Mouse (Mus musculus): ENCODE results near the gene Hes6.

Hes6 gene

DNA sequence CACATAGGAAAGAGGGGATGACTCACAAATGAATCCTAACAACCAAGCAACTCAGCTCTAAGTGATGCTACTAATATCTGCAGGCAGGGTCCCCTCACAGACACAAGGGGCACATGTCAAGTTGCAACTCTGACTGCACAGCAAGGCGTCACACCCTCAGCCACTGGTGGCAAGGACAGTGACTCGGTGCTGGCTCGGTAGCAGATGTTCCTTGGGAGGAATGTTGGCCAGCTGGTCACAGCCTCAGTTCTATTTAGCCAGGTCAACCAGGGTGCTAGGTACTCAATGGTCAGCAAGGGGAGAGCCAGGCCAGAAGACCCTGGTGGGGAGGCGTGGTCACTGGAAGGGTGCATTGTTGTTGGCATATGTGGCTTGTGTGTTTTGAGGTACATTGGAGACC is 6.0 kb downstream of the Hes6 start:
- in situ Hi-C loops (cut with MboI, MseI), result no loop called here

DNA sequence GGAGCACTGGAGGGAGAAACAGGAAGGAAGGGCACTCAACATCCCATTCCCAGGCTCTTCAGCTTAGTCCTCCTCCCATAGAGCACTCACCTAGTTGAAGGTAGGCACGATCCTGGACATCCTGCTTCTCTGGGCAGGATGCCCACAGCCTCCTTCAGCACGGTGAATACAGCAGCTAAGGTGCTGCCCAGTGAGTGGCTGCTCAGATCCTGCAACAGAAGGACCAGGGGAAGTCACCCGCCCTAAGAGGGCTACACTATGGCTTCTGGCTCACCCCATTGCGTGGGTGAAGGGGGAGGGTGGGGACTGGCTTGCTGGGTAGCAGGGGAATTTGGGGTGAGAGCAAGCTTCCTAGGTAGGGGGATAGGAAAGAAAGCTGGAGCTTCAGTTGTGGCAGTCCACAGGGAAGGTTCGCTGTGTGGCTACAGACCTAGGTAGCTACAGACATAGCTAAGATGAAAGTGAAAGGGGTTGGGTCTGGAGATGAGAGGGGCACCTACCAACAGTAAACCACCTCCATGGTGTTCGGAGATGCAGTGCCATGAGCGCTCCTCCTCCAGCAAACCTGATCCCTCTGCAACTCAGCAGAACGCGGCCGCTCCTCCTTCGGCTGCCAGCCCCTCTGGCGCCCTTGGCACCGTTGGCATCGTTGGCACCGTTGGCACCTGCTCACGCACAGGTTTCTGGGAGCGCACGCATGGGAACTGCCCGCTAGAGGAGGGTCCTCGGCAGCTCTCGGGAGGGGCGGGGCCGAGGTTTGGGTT is 8.2 kb downstream of the Hes6 start:
- in situ Hi-C loops (cut with MboI, MseI), result no loop called here

- in situ Hi-C loops (cut with MboI, MseI), result no loop called here
Measured at GRCm38 (mm10) chr1:91404976-91405375, 8.9 kb downstream of the Hes6 start.

GRCm38 (mm10) chr1:91398260-91399062 is 15.4 kb downstream of the Hes6 start, which contains the start of gene Ilkap:
Ilkap (minus strand) TSS chr1:91398815.
- in situ Hi-C loops (cut with MboI, MseI), result no loop called here

DNA sequence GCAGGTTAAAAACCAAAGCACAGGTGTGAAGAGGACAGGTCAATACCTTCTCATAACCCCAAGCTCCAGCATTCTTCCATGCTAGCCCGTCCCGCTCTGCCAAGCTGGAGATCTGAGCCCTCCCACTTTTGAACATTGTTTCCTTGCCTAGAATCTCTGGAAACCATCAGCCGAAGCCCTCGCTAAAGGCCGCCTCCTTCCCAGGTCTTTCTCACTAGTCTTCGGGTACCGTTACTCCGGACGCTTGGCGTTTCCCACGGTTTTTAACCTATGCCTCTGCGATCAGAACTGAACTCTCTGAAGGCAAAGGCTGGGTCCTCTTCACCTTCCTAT is 15.9 kb downstream of the Hes6 start:
- in situ Hi-C loops (cut with MboI, MseI), result no loop called here

DNA sequence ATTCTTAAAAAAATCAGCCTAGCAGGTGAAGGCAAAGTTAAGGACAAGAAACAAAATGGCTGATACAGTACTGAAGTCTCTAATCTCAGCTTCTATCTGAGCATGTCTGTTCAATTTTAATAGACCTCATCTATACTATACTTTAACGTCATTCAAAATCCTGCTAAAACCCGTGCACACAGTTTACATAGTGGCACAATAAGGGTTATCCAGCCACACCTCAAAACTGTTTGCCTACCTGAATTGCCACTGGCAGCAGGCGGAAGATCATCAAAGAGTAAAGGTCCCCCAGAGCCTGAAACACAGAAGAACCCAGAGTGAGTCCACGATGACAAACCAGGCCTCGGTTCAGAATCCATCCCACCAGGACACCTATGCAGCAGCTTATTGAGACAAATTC is 23.5 kb downstream of the Hes6 start:
- in situ Hi-C loops (cut with MboI, MseI), result no loop called here

GRCm38 (mm10) chr1:91381091-91381471 is 32.8 kb downstream of the Hes6 start:
- in situ Hi-C loops (cut with MboI, MseI), result no loop called here

DNA sequence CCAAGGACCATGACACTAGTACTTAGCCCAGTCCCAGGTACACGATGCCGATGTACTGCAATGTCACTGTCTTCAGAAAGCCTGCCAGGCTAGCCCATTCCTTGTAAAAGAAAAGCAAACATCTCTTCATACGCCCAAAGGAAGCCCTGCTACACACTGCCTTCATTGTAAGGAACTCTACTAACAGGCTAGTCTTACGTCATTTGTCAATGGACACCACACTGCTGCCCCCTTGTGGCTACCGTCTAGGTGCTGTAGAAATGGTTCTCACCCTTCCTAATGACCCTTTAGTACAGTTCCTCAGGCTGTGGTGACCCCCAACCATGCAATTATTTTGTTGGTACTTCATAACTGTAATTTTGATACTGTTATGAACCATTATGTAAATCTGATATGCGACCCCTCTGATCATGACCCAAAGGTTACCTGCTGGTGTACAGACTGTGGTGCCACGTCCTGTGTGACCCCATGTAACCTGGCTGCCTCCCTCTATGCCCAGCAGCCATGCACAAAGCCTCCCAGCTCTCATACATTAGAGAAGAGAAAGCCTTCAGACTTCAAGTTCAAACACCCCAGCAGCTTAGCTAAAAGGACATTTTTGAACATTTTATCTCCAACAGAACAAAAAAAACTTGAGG is 33.3 kb downstream of the Hes6 start:
- in situ Hi-C loops (cut with MboI, MseI), result no loop called here

DNA sequence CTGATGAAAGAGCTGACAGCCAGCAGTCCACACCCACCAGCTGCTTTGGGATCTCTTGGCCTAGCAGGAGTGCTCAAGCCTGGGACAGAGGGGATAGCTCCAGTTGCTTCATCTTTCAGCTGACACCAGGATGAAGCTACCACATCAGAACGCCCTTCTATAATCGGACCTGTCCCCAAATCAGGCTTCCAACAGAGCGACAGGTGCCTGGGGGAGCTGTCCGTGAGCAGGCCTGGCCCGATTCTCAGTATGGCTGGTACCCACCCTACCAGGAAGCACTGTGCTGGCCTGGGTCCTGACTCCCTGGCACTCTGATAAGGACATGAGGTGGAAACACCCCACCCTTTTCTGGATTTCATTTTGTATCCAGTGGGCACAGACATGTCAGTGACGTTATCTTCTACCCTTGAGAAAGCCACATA is 40.4 kb downstream of the Hes6 start:
- in situ Hi-C loops (cut with MboI, MseI), result loop anchor here (10.0 kb wide), 1 partner anchor 1091 kb away; no protein-coding TSS in a partner anchor

DNA sequence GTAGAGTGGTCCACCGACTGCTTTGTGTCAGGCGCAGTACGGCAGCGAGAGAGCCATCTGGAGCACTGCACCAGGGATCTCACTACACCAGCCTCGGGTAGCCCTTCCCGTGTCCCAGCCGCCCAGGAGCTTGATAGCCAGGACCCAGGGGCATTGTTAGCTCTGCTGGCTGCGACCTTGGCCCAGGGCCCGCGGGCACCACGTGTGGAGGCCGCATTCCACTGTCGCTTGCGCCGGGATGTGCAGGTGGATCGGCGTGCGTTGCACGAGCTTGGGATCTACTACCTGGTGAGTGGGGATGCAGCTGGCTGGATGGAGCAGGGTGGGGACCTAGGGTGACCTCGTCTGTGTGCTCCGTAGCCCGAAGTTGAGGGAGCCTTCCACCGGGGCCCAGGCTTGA is 43.8 kb downstream of the Hes6 start:
- in situ Hi-C loops (cut with MboI, MseI), result loop anchor here (10.0 kb wide), 1 partner anchor 1095 kb away; no protein-coding TSS in a partner anchor

GRCm38 (mm10) chr1:91369408-91369807 is 44.4 kb downstream of the Hes6 start:
- in situ Hi-C loops (cut with MboI, MseI), result no loop called here

GRCm38 (mm10) chr1:91367295-91367694 is 46.5 kb downstream of the Hes6 start:
- in situ Hi-C loops (cut with MboI, MseI), result no loop called here

DNA sequence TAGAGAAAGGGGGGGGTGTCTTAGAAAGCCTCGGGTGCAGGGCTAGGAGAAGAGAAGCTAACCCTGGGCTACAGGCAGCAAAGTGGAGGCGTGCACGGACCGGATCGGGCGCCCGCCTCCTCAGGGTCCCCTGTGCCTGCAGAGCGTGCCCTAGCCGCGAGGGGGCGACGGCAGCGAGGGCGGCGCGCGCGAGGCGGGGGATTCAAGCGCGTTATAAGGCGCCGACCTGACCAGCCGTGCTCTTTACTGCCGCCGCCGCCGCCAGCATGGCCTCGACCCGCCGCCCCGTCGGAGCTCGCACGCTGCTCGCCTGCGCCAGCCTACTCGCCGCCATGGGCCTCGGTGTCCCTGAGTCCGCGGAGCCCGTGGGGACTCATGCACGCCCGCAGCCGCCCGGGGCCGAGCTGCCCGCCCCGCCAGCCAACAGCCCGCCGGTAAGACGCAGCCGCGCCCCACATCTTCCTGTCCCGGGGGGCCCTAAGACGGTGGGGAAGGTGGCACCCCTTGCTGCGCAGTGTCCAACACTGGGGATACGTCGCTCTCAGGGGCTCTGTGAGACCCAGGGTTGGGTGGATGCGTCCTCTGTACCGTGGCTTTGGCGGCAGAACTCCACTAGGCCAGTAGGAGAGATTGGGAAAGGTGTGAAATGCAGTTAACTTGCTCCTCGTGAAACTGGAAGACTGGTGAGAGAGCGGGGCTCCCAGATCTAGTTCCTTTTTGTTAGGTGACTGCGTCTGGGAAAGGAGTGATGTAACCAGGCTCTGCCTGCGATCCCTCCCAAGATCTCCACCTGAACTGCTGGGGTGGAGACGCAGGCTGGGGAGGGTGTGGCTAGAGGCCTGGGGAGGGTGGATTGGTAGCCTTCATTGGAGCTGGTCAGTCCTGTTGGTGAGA is 47.4 kb downstream of the Hes6 start, which contains the start of gene Erfe:
Erfe (plus strand) TSS at position 216 of the 894 bp plus-strand sequence.
- in situ Hi-C loops (cut with MboI, MseI), result no loop called here

DNA sequence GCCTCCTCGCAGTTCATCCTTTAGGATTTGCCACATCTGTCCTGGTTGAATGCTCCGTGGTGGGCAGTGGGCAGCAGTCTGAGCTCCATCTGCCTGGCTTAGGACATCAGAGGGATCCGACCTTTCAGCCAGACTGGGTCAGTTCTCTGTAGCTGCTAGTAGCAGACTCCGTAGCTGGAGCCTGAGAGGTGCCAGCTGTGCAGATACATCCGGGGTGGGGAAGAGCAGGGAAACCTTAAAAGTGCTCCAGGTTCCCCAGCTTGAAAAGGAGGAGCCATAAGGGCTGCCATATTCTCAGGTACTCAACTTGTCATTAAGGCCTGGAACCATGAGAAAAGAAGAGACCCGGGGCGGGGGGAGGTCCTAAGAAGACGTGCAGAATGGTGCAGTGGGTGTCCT is 48.0 kb downstream of the Hes6 start:
- in situ Hi-C loops (cut with MboI, MseI), result no loop called here

DNA sequence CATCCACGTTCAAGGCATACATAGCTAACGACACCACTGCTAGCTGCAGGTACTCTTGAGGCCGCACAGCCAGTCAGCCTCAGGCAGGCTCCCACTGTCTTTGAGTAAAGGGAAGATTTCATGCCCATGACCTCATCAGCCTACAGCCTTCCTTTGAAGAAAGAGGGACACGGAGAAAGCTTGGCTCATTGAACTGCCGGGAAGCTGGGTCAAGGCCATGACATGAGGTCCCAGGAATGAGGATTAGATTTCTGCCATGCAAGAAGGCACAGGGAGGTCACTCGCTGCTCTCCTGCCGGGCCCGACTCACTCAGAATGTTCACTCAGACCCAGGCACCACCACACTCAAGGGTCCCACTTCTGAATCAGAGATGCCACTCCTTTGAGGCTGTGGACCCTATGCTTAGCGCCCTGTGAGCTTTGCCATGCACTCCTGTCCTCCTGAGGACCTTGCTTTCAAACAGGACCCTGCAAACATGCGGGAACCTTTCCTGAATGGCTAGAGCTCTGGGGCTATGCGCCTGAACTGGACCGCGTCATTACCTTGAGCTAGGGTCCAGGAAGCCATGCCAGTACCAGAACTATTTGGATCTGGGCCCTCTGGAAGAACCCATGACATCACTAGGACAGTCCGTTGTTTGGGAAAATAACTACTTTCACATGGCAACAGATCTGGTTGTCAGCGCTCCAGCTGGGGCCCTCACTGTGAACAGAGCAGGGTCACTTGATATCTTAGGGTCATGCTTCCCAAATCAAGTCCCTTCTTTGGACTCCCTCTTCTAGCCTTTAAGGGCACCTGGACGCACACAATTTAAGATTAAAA is 48.8 kb downstream of the Hes6 start:
- in situ Hi-C loops (cut with MboI, MseI), result no loop called here

DNA sequence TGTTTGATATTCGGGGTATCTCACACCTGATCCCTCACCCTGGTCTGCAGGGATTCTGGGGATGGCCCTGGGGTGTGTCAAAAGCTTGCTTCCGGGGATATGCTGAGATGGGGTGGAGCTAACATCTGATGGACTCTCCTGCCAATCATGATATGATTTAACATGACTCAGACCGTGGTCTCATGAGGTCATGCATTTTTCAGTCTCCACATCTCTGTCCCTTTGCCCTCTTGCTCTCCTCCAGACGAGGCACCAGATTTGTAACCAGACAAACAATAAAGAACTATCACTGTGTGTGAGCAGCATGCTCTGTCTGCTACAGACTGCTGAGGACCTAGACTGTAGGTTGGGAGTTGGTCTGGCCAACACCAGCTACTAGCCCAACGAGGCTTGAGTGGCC is 51.7 kb downstream of the Hes6 start:
- in situ Hi-C loops (cut with MboI, MseI), result no loop called here

Measured in regulatory T cell (primary cell).